Mouse (Mus musculus): ENCODE measurements around the gene Ptpn7.
"Not testable (repeated sequence)": the region's sequence is repeated elsewhere in the genome, so short reads cannot be mapped to it uniquely, and the experiment has no call there.

The Ptpn7 gene

DNA sequence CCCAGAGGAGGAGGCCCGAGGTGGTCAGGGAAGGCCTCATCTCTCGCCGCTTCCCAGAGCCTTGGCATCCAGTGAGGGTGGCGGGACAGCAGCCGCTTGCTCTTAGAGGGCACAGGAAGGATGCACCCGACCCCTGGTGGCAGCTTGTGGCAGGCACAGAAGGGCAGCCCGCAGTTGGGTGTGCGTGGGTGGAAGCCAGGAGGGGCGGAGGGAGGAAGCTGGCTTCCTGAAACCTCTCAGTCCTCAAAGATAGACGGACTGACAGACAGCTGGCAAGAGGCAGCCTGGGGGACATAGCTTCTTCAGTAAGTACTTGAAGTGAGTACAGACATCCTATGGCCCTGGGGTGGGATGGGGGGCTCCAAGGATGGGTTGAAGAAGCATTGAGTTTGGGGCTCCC, at the start of gene Ptpn7:
Gene Ptpn7, plus strand, starts transcription at position 228 of the 400 bp plus-strand sequence.
- peak; percentile 67 for DNase-seq

DNA sequence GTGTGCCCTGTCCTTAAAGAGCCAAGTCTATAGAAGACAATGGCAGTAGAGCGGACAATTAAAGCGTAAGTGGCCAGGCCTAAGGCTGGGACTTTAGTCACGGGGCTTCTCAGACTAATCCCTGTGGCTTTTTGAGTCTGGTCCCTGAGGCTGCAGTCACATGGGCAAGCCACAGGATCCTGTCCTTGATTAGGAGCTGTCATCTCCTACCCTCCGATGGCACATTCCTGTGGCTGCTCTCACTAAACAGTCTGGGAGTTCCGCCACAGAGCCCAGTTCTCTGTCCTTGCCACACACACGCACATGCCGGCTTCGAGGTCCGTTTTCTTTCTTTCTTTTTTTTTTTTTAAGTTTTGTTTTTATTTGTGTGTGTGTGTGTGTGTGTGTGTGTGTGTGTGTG, 49.0 kb upstream of the Ptpn7 start:
- DNase-seq = no peak

DNA sequence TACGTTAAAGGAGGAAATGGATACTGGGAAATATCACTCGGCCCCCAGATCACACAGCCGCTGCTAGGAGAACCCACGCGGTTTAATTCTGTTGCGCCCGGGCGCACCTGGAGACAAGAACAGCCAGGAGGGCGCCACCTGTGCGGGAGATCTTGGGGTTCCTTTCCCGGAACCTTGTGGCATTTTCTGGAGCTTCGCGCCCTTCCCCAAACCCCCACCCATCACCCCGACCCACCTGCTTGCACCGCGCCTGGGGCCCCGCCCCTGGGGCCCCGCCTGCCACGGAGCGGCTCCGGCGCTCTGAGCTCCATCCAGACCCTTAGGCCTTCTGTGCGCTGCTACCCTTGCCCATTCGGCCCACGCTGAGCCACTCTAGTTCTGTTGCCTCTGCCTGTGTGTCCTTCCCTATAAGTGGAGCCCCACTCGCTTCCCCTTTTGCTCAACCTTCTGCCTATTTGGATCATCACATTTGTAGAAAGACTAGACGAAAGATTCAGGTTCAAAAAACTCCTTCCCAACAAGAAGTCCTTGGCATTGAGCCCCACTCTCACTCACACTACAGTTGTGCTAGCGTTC, 47.1 kb upstream of the Ptpn7 start:
- DNase-seq = no peak

DNA sequence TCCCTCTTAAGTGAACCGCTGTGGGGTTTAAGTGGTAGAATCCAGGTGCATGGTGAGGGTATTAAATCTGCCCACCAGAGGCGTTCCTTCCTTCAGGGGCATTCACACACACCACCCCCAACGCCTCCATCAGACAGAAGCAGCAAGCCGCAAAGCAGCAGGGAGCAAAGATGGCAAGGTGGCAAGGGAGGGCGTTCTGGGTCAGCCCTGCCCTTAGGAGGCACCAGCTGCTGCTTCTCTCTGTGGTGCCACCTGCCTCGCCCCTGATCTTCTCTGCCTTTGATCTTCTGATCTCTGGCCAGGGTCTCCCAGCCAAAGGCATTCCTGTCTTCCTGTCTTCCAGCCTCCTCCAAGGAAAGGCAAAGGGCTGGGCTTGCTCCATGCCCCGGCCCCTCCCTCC, 46.5 kb upstream of the Ptpn7 start:
- DNase-seq = no peak

DNA sequence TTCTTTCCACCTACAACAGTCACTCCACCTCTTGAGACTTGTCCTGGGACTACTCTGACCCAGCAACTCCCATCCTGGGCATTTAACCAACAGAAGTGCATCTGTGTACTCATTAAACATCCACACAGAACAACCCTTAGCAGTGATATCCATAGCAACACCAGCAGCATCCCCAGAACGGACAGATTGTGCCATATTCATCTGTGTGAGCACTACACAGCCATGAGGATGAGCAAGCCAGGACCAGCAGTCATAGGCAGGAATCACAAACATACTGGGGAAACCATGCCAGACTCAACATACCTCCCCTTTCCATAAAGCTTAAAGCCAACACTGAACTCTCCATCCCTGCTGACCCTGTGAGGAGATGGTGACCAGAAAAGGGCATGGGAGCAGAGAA, 45.1 kb upstream of the Ptpn7 start:
- DNase-seq = no peak

DNA sequence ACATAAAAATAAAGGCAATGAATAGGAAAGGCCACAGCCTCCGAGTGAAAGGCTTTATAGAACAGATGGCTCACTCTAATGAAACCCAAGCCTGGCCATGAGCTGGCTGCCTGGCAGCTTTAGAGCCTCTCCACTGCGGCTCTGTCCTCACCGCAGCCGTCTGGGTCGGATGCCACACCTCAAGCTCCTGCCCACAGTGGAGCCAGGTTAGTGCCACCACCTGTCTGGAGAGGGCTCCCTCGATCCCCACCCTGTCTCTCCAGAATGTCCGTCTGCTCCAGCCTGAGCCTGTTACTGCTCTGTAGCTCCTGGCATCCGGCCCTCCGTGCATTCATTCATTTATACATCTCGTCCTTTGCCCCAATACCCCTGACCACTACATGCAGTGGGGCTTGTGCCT, 42.9 kb upstream of the Ptpn7 start:
- no peak for DNase-seq

DNA sequence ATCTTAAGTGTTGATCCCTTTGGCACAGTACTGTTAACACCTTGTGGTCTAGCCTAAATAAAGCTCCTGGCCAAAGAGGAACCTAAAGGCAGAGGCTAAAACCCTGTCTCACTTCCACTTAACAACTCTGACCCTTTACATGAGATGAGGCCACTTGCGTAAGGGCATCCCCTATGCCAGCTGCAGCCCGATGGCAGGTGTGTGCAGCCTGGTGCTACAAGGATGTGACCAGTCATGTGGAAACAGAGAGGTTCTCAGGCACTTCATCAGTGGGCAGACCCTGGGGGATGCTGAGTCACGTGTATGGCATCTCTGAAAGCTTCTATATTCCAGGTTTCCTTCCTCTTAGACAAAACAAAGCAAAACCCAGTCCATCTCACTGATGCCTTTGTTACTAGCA, 41.6 kb upstream of the Ptpn7 start:
- DNase-seq = no peak

DNA sequence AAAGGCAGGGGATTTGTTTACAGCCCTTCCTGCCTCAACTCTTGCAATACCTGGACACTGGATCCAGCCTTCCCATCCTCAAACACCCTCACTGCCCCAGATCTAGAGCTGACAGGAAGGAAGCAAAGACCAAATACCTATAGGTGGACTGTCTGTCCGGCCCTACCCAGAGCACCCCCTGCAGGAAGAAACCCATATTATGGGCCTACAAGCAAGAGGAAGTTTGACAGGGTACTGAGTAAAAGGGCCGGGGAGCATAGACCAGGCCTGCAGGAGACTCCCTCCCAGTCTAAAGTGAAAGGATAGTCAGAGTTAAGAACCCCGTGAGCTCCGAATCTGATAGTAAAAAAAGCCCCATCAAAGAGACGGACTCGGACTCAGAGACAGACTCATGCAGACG, 37.8 kb upstream of the Ptpn7 start:
- DNase-seq = no peak

DNA sequence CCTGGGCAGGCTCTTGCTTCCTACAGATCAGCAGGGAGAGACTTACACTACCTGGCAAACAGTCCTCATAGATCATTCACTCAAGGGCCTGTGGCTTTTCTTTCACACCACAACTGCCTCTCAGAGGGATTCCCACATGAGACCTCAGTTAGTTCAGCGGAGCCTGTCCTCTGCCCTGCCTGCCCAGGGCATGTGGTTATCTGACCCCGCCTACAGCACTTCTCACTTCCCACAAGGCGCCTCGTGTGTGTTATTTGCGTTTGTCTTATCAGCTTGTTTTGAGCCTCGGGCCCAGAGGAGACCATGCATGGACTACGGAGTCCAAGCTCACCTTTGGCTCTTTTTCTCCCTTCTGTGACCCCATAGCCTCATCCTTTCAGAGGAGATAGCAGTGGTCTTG, 37.3 kb upstream of the Ptpn7 start:
- DNase-seq = no peak

DNA sequence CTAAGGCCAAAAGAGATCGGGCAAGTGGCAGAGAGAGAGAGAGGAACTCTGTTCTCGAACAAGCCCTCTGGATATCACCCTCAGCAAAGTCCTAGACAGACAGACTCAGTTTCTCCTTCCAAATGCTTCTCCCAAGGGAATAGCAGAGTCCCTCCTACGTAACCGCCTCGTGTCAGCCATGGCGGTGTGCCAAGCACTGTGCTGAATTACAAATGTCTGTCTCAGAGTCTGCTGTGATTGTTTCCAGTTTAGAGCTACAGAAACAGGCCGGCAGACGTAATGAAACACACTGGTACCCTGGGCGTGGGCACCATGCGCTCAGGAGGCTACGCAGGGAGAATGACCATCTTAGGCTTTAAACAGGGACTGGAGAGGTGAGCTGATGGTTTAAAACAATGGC, 36.2 kb upstream of the Ptpn7 start:
- DNase-seq = no peak

DNA sequence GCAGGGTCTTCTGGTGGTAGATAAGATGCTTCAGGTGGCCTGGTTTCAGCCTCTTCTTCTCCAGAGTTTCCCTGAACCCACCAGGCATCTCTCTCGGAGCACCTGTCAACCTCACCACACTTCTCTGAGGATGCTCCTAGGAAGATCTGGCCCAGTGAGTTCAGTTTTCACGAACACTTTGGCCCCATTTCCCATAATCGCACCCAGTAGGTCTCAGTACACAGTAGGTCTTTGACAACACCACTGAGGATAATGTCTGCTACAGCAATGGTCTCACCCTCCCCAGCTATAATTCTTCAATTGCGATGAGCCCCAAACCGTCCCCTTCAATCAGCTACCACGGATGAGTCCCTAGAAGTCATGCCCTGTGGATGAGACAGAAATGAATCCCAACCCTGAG, 35.1 kb upstream of the Ptpn7 start:
- DNase-seq = no peak

DNA sequence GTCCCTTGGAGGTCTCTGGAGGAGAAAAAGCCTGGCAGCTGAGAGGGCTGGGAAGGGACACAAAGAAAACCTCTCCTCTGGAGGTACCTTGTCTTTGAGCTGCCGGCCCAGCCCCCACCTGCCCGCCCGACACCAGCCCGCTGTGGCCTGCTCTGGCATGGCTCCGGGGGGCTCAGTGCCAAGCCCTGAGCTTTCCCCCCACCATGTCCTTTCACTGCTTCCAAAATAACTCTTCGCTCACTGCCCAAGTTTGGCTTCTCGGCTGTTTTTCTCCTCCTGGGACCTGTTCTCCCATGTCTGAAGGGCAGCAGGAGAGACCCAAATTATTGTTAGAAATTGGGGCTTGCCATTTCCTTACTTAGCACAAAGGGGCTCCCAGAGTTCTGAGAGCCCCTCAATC, 34.1 kb upstream of the Ptpn7 start:
- DNase-seq = no peak

DNA sequence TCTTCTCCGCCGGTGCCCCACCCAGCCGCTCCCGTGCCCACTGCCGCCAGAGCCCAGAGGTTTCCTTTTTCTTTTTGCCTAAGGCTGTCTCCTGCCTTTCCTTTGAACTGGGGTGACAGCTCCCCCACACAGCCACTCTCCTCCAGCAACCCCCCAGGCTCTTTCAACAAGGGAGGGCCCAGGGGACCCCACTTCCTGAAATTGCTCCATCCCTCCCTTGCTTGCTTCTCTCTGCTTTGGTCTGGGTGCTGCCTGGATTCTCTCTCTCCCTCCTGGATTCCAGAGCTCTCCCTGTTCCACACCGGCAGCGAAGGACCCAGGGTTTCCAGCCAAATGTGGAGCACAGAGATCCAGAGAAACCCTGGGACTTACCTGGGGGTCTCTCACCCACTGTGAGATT, 32.1 kb upstream of the Ptpn7 start:
- no peak for DNase-seq

DNA sequence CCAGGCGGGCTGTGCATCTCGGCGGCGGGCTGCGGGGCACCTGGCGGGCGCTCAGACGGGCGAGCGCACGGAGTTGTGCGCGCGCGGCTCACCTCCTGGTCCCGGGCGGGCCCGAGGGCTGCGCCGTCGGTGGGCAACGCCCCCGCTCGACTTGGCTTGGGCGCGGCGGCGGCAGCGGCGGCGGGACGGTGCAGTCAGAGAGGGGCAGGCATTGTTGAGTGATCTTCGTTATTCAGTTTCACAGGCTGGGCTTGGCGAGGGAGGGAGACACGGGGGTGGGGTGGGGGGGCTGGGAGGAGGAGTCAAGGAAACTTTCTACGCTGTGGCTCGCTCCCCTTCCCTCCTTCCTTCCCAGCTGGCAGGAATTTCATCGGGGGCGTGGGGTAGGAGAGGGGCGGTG, 27.4 kb upstream of the Ptpn7 start, which contains the start of gene Lgr6:
Gene Lgr6, minus strand, starts transcription at position 153 of the 400 bp plus-strand sequence.
- DNase-seq = no peak

DNA sequence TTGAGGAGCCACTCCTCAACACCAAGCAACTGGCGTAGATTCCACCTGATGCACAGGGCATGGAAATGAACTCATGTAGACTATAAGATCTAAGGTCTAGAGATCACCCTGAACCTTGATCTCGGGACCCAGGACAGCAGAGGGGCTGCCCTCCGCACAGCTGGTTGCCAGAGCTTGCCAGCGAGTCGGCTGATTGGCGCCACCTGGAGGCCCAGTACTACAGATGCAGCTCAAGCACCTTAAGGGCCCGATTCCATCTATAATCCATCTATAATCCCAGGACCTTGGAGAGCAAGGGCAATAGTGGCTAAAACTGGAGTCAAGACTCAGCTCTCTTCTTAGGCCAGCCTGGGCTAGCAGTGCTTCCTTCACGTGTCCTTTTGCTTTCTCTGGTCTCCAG, 26.5 kb upstream of the Ptpn7 start:
- peak; percentile 19 for DNase-seq

DNA sequence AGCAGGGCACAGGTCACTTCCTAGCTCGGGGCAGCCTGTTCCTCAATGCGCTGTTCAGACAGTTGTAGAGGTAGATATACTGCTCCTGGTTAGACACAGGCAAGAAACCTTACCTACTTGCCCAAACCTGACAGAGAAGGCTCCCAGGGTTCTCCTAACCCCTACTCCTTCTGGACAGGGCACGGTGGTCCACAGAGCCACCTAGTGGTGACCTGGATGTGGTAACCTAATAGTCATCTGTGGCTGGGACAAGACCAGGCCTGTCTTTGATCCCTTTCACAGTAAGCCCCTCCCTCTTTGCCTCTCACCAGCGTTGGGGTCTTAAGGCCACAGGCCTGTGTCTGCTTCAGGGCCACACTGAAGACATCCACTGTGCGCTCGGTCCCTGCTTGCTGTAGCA, 23.9 kb upstream of the Ptpn7 start:
- peak; percentile 22 for DNase-seq

DNA sequence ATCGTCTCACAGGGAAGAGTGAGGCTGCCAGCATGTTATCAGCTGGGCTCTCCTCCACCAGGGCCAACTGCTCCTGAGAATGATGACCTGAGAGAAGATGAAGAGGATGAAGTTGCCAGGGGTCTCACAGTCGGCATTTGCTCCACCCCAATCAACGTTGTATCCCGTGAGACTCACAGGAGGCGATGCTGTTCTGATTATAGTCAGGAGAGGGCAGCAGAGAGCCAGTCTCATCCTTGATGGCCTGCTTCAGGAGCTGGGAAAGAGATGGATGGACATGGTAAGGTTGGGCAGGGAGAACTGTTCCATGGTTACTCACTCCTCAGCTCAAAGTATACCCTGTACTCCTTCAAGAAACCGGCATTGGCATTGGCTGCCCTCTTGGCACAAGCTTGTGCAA, 22.4 kb upstream of the Ptpn7 start:
- DNase-seq = peak; percentile 73

DNA sequence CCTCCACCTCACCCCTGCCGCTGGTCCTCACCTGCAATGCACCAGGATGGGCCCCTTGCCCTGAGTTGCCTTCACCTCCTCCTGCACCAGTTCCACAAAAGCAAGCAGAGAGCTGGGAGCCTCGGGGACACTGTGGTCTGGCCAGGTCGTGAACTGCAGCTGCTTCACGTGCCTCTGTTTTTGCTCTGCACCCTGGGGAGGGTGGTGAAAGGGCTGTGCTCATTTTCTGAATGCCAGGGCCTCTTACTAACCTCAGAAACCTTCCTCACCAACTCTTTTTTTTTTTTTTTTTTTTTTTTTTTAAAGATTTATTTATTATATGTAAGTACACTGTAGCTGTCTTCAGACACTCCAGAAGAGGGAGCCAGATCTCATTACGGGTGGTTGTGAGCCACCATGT, 21.2 kb upstream of the Ptpn7 start:
- DNase-seq = not testable (repeated sequence)

DNA sequence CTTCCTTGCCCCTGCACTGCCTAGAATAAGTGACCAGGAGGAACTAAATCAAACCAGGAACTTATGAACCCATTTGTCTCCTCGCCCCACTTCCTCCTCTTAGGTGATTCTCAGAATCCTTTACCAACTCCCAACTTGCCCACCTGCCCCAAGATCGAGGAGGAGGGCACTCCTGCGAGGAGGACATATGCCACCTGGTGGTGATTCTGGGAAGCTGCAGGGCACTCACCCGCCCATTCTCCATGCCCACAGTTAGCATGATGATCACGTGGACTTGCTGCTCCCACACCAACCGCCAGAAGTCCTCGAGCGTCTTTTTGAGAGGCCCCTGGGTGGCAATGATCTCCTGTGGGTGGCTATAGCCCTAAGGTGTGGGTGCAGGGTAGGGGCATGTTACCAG, 19.8 kb upstream of the Ptpn7 start:
- DNase-seq = peak; percentile 28

DNA sequence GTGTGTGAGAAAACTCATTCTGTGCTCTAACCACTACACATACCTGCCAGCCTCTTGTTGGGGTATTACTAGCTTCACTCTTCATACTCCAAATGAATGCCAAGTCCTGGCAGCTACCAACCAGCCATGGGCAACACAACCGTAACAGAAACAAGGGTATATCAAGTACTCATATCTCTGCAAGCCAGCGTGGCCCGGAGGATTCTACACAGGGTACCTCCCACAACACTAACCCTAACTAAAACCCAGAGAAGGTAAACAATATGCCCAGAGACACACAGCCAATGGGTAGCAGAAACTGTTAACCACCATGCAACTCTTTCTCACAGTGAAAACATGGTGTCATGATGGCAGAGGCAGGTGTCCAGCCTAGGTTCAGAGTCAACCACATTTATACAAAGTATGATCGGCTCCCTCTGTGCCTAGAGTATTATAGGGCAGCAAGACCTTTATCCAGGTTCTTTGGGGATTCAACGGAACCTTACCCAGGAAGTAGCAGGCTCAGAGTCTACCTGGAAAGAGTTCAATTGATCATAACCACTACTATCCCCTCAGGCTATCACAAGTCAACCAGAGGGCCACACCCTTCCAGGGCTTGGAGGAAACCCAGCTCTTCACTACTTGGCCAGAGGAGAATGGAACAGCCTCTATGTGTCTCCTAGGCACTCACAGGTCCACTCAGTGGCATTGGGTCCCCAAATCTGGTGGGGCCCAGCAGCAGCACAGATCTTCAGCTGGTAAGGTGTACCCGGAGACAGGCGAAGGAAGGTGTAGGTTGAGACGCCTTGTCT, 7.7 kb upstream of the Ptpn7 start:
- no peak for DNase-seq

DNA sequence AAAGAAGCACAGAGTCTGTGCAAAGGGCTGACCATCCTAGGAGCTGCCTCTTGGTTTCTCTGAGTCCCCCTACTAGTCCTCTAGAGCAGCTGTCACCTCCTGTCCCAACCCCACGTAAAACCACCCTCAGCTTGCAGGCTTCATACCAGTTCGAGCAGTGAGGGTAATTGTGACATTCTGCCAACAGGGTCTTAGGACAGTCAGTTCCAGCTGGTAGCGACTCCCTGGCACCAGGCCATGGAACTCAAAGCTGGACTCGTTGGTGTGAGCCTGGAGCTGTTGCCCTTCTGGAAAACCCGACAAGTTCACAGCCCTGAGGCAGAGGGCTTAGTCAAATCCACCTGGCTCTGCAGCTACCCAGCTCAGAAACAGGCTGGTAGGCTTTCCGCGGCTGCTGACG, 6.5 kb upstream of the Ptpn7 start:
- DNase-seq = no peak

DNA sequence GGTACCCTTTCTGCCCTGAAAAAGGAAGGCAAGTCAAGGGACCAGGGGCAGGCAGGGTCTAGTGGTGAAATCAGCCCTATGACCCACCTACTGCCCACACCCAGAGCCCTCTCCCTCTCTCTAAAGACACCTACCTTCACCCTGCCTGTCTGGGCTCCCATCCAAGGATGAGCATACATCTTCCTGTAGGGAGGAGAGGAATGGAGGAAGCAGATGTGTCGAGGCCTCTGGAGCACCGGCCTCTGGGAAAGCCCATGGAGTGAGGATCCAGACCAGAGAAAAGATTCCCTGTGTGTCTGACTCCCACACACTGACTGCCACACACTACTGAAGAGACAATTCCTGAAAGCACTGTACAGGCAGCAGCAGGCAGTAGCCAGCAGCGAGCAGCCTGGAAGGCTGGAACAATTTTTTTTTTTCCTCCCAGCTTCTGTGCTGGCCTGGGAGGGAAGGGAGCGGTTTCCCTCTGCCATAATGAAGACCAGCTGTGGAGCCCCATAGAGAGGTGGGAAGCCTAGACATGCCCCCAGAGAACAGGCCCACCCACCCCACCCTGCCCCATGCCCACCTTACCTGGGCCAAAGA, 6.0 kb upstream of the Ptpn7 start:
- no peak for DNase-seq

DNA sequence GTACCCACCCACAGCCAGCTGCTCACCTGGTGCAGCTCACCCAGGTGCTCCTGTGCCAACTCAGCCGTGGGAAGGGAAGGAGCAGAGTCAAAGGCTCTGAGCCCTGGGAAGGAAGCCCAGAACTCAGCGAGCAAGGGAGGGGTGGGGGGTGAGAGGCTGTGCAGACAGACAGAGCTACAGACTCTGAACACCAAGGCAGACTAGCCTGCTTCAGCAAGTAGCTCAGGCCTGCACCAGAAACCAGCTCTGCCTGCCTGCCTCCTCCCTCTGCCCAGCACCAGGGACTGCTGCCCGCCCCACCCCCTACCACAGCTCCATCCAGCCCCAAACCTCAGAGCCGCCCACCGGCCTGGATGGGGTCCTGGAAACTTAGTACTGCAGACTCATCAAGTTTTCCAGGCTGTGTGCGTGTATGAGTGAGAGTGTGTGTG, 4.5 kb upstream of the Ptpn7 start:
- DNase-seq = no peak

DNA sequence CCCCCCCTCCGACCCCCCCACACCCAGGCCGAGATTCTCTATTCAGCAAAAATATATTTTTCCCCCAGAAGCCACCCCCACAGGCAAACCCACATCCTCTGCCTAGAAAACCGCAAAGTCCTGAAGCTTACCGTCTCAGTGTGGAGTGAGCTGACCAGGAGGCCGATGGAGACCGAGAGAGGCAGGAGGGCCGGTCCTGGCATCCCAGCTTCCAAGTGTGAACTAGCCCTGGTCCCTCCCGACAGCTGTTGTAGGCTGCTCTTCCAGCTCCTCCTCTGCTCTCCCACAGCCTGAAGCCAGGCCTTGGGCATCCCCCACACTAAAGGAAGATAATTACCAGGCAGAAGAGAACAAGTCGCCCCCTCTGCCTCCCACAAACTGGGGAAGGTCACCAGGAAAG, 3.5 kb upstream of the Ptpn7 start:
- DNase-seq = no peak
